Mouse (Mus musculus) liver, postnatal 0 days (tissue): ENCODE results near the gene Tmem235.

Experiments
- CTCF ChIP-seq: sonication (generic); IDR thresholded peaks from 2 replicates; pipeline ENCODE4 v1.5.1; 2016; ENCODE audit warnings: antibody characterized with exemption, low read depth
- EP300 ChIP-seq: IDR thresholded peaks from 2 replicates; pipeline ENCODE4 v1.6.1; 2016; ENCODE audit warnings: antibody characterized with exemption, low read depth, mild to moderate bottlenecking

DNA sequence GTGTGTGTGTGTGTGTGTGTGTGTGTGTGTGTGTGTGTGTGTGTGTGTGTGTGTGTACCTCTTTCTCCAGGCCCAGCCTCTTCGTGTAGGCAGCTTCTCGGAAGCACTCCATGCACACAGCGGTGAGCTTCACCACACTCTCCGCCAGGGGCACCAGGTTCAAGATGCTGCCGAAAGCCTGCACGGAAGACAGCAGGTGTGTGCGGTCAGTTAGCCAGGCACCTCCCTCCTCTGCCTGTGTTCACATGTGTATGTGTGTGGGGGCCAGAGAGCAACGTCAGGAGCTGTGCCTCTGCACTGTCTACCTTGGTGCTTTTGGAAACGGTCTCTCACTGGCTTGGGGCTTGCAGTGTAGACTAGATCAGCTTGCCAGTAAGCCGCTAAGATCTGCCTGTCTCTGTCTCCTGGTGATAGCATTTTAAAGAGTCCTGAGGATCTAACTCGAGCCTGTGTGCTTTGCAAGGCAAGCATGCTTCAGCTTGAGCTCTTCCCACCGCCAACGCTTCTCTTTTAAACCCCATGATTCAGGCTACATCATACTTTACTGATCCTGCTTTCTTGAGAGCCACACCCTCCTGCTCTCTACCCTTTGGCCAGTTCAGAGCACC is 44.1 kb upstream of the Tmem235 start:
- TF ChIP-seq EP300: no peak
- TF ChIP-seq CTCF: no peak
